Mouse (Mus musculus) MEL (cell line): ENCODE measurements at regions not wholly inside any gene's neighbourhood (a gene's known extent, or its start where the extent isn't known, plus 50 kb on each side); places are given as distances from the start of the nearest gene placed in this dataset.

Experiments
- CHD1 ChIP-seq: IDR thresholded peaks from 2 replicates; pipeline ENCODE4 v1.6.1; 2012; ENCODE audit warnings: low read depth, mild to moderate bottlenecking, inconsistent platforms, low read length, improper control_type of control experiment
- CTCF ChIP-seq, 3 experiments: IDR thresholded peaks in 2 of 3; conservative IDR thresholded peaks in 1 of 3; 2 replicates each; pipeline ENCODE4 v1.5.1; 2011 to 2012; ENCODE audit warnings: low read length in 3 of 3, low read depth in 2 of 3, mild to moderate bottlenecking in 2 of 3, improper control_type of control experiment in 1 of 3, inconsistent platforms in 1 of 3, mixed read lengths in 1 of 3, moderate library complexity in 1 of 3; ENCODE audit not compliant: control insufficient read depth in 1 of 3, insufficient read depth in 1 of 3, poor library complexity in 1 of 3, severe bottlenecking in 1 of 3
- ELF1 ChIP-seq: IDR thresholded peaks from 2 replicates; pipeline ENCODE4 v1.6.1; 2014; ENCODE audit warnings: low read depth, mild to moderate bottlenecking, inconsistent platforms, low read length, improper control_type of control experiment, moderate library complexity
- GABPA ChIP-seq: IDR thresholded peaks from 2 replicates; pipeline ENCODE4 v1.6.1; 2012; ENCODE audit warnings: low read depth, mild to moderate bottlenecking, inconsistent platforms, low read length, improper control_type of control experiment, moderate library complexity
- GATA1 ChIP-seq: IDR thresholded peaks from 2 replicates; pipeline ENCODE4 v1.6.1; 2011; ENCODE audit warnings: low read depth, low read length, improper control_type of control experiment
- JUND ChIP-seq: IDR thresholded peaks from 2 replicates; pipeline ENCODE4 v1.6.1; 2011; ENCODE audit warnings: low read depth, mild to moderate bottlenecking, improper control_type of control experiment, low read length
- MAFK ChIP-seq: IDR thresholded peaks from 2 replicates; pipeline ENCODE4 v1.6.1; 2011; ENCODE audit warnings: low read depth, mild to moderate bottlenecking, low read length, improper control_type of control experiment, borderline replicate concordance
- MEF2A ChIP-seq: IDR thresholded peaks from 2 replicates; pipeline ENCODE4 v1.6.1; 2014; ENCODE audit warnings: low read depth, mild to moderate bottlenecking, inconsistent platforms, low read length, improper control_type of control experiment; ENCODE audit not compliant: poor library complexity, insufficient replicate concordance, severe bottlenecking; ENCODE audit errors: extremely low read depth
- POLR2A ChIP-seq, 2 experiments: IDR thresholded peaks; 2 replicates each; pipeline ENCODE4 v1.6.1; 2011 to 2012; ENCODE audit warnings: low read length in 2 of 2, mild to moderate bottlenecking in 2 of 2, control low read depth in 1 of 2, improper control_type of control experiment in 1 of 2, low read depth in 1 of 2, moderate library complexity in 1 of 2; ENCODE audit not compliant: control insufficient read depth in 1 of 2, insufficient read depth in 1 of 2, poor library complexity in 1 of 2
- POLR2AphosphoS2 ChIP-seq: IDR thresholded peaks from 2 replicates; pipeline ENCODE4 v1.6.1; 2011; ENCODE audit warnings: low read length, improper control_type of control experiment
- POLR2AphosphoS5 ChIP-seq: IDR thresholded peaks from 2 replicates; pipeline ENCODE4 v1.6.1; 2012; ENCODE audit warnings: low read depth, borderline replicate concordance, mild to moderate bottlenecking, inconsistent platforms, low read length, moderate library complexity, mixed read lengths
- SMC3 ChIP-seq: IDR thresholded peaks from 2 replicates; pipeline ENCODE4 v1.6.1; 2011; ENCODE audit warnings: low read depth, low read length, improper control_type of control experiment
- TAL1 ChIP-seq: IDR thresholded peaks from 2 replicates; pipeline ENCODE4 v1.6.1; 2012; ENCODE audit warnings: mild to moderate bottlenecking, inconsistent platforms, low read length, moderate library complexity, mixed read lengths
- USF1 ChIP-seq: IDR thresholded peaks from 2 replicates; pipeline ENCODE4 v1.6.1; 2014; ENCODE audit warnings: low read depth, mild to moderate bottlenecking, inconsistent platforms, low read length, improper control_type of control experiment, moderate library complexity

DNA sequence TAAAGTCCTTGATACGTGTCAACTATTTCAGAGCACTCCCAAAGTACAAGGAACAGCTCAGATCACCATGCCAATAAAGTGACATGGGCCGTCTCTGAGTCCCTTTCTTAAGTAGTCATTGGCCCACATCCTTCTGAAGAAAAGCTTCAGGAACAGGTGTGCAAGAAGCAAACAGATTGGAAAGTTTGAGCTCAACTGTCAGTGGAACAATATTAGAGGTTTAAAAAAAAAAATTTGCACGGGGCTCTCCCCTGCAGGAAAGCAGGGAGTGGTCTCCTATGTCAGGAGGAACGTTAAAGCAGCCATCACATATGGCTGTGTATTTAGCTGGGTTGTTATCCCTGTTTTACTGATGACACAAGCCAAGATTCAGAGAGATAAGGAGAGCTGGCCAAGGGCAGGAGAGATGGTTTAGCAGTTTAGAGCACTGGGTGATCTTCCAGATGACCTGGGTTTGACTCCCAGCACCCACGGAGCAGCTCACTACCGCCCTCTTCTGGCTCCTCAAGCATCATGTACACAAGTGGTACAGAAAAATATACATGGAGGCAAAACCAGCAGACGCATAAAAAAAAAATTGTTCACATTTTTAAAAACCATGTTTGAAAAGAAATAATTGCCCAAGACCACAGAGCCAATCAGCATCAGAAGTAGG is 318.3 kb upstream of the Clint1 start:
- TF ChIP-seq CHD1 (no peak), POLR2A (IDR thresholded peaks at IDR 0.05; ENCODE audit: control insufficient read depth in 1 of 2, insufficient read depth in 1 of 2, low read depth in 1 of 2, low read length in 2 of 2, poor library complexity in 1 of 2) (no peak), POLR2AphosphoS5 (no peak), POLR2AphosphoS2 (no peak), GABPA (no peak), GATA1 (no peak), JUND (no peak), CTCF (IDR thresholded peaks at IDR 0.05 in 2 of 3, conservative IDR thresholded peaks at IDR 0.05 in 1 of 3; ENCODE audit: control insufficient read depth in 1 of 3, insufficient read depth in 1 of 3, low read depth in 2 of 3, low read length in 3 of 3, poor library complexity in 1 of 3, severe bottlenecking in 1 of 3) (peak in 2 of 3 experiments; percentile 22 to 44; a peak in 4 of 6 replicates), MEF2A (no peak), TAL1 (no peak), SMC3 (no peak), MAFK (no peak), ELF1 (no peak), USF1 (no peak)
